Mouse (Mus musculus): Measurements from ENCODE around the gene Zfp64. TPM values are rescaled to one million over a fixed set of nuclear protein-coding genes. Genes with fewer than 3 reads are reported as not detected.

The Zfp64 gene
- total RNA-seq, 1 experiment from 2014 or later: 24.0 TPM

Other genes with a start within 250 kb of the Zfp64 start
- gene Atp9a, start 213.2 kb downstream of the Zfp64 start, total RNA-seq (2017): 1.1 and 1.2 TPM in 2 replicates
- not detected in 2 replicates for gene Sall4, start 187.6 kb downstream of the Zfp64 start, total RNA-seq (2017)

Measured in hematopoietic stem cell, adult 5-6 weeks (primary cell).